Mouse (Mus musculus): Measurements from ENCODE around the gene Slc40a1.

Gene Slc40a1

GRCm38 (mm10) chr1:45926393-45926763 lies at the start of gene Slc40a1:
Gene Slc40a1 (minus strand): TSS chr1:45926523.
- DNase-seq (ENCODE audit: extremely low read depth, low read depth, low spot score), result no peak

GRCm38 (mm10) chr1:45971314-45971713 lies 45.0 kb upstream of the Slc40a1 start:
- DNase-seq (ENCODE audit: extremely low read depth, low read depth, low spot score), result no peak

GRCm38 (mm10) chr1:45948988-45949387 lies 22.7 kb upstream of the Slc40a1 start:
- no peak for DNase-seq (ENCODE audit: extremely low read depth, low read depth, low spot score)

GRCm38 (mm10) chr1:45947843-45948242 lies 21.5 kb upstream of the Slc40a1 start:
- DNase-seq (ENCODE audit: extremely low read depth, low read depth, low spot score), result no peak

GRCm38 (mm10) chr1:45931127-45931526 lies 4.8 kb upstream of the Slc40a1 start:
- no peak for DNase-seq (ENCODE audit: extremely low read depth, low read depth, low spot score)

GRCm38 (mm10) chr1:45926911-45927310 lies 588 bp upstream of the Slc40a1 start:
- DNase-seq (ENCODE audit: extremely low read depth, low read depth, low spot score), result no peak

GRCm38 (mm10) chr1:45925500-45926392 lies 577 bp downstream of the Slc40a1 start:
- no peak for DNase-seq (ENCODE audit: extremely low read depth, low read depth, low spot score)

- DNase-seq (ENCODE audit: extremely low read depth, low read depth, low spot score), result no peak
Observed at GRCm38 (mm10) chr1:45925131-45925499, 1.2 kb downstream of the Slc40a1 start.

GRCm38 (mm10) chr1:45924516-45924915 lies 1.8 kb downstream of the Slc40a1 start:
- no peak for DNase-seq (ENCODE audit: extremely low read depth, low read depth, low spot score)

GRCm38 (mm10) chr1:45923306-45923705 lies 3.0 kb downstream of the Slc40a1 start:
- no peak for DNase-seq (ENCODE audit: extremely low read depth, low read depth, low spot score)

- DNase-seq (ENCODE audit: extremely low read depth, low read depth, low spot score), result no peak
Observed at GRCm38 (mm10) chr1:45920703-45921102, 5.6 kb downstream of the Slc40a1 start.

- DNase-seq (ENCODE audit: extremely low read depth, low read depth, low spot score), result no peak
Observed at GRCm38 (mm10) chr1:45919752-45920151, 6.6 kb downstream of the Slc40a1 start.

- DNase-seq (ENCODE audit: extremely low read depth, low read depth, low spot score), result no peak
Observed at GRCm38 (mm10) chr1:45917136-45917803, 9.1 kb downstream of the Slc40a1 start.

- DNase-seq (ENCODE audit: extremely low read depth, low read depth, low spot score), result no peak
Observed at GRCm38 (mm10) chr1:45916174-45916573, 10.1 kb downstream of the Slc40a1 start.

- no peak for DNase-seq (ENCODE audit: extremely low read depth, low read depth, low spot score)
Observed at GRCm38 (mm10) chr1:45914236-45914635, 12.1 kb downstream of the Slc40a1 start.

- DNase-seq (ENCODE audit: extremely low read depth, low read depth, low spot score), result no peak
Observed at GRCm38 (mm10) chr1:45905107-45905821, 21.1 kb downstream of the Slc40a1 start.

GRCm38 (mm10) chr1:45904161-45904560 lies 22.2 kb downstream of the Slc40a1 start:
- no peak for DNase-seq (ENCODE audit: extremely low read depth, low read depth, low spot score)

GRCm38 (mm10) chr1:45898044-45898443 lies 28.3 kb downstream of the Slc40a1 start:
- no peak for DNase-seq (ENCODE audit: extremely low read depth, low read depth, low spot score)

GRCm38 (mm10) chr1:45894168-45894912 lies 32.0 kb downstream of the Slc40a1 start:
- no peak for DNase-seq (ENCODE audit: extremely low read depth, low read depth, low spot score)

- DNase-seq (ENCODE audit: extremely low read depth, low read depth, low spot score), result no peak
Observed at GRCm38 (mm10) chr1:45891986-45892385, 34.3 kb downstream of the Slc40a1 start.

GRCm38 (mm10) chr1:45890173-45890572 lies 36.1 kb downstream of the Slc40a1 start, which contains the start of gene Gm5269:
Gene Gm5269 (minus strand): TSS chr1:45890273.
- DNase-seq (ENCODE audit: extremely low read depth, low read depth, low spot score), result no peak

Measured in fat pad, adult 2 months (tissue).